Mouse (Mus musculus) lung, embryonic 15.5 days (tissue): ENCODE results near the gene Dab2ip. TPM values are rescaled to one million over a fixed set of nuclear protein-coding genes. Genes with fewer than 3 reads are reported as not detected.

Experiments used
- ATAC-seq: fragments of 200-750 bp; cut with Nextera tagmentation; 2 replicates; pipeline ENCODE4 v1.8.0; 2017; ENCODE audit warnings: moderate number of reproducible peaks, borderline replicate concordance; ENCODE audit not compliant: low FRiP score, low TSS enrichment; ENCODE audit errors: extremely low read depth
- H3K27ac ChIP-seq: fragments of 300-500 bp; sonication (generic); 2 replicates; pipeline ENCODE4 v1.5.1; 2015; ENCODE audit warnings: moderate library complexity, mild to moderate bottlenecking, inconsistent platforms
- H3K27me3 ChIP-seq: fragments of 300-500 bp; sonication (generic); 2 replicates; pipeline ENCODE4 v1.6.1; 2015; ENCODE audit warnings: inconsistent platforms
- H3K36me3 ChIP-seq: fragments of 300-500 bp; sonication (generic); 2 replicates; pipeline ENCODE4 v1.6.1; 2015; ENCODE audit warnings: inconsistent platforms
- H3K4me1 ChIP-seq: fragments of 300-500 bp; sonication (generic); 2 replicates; pipeline ENCODE4 v1.6.1; 2015; ENCODE audit warnings: inconsistent platforms
- H3K4me2 ChIP-seq: fragments of 300-500 bp; sonication (generic); 2 replicates; pipeline ENCODE4 v1.6.1; 2015; ENCODE audit warnings: inconsistent platforms, mild to moderate bottlenecking, moderate library complexity
- H3K4me3 ChIP-seq: fragments of 300-500 bp; sonication (generic); 2 replicates; pipeline ENCODE4 v1.5.1; 2015; ENCODE audit warnings: mild to moderate bottlenecking, inconsistent platforms
- H3K9ac ChIP-seq: fragments of 300-500 bp; sonication (generic); 2 replicates; pipeline ENCODE4 v1.6.1; 2015; ENCODE audit warnings: inconsistent platforms
- H3K9me3 ChIP-seq: fragments of 300-500 bp; sonication (generic); 2 replicates; pipeline ENCODE4 v1.6.1; 2016; ENCODE audit warnings: inconsistent platforms
- WGBS: fragments of 180-500 bp; shearing (Covaris S2); methylation state at CpG from one replicate; pipeline ENCODE4 v1.1.7; 2015; 5-methylcytosine and 5-hydroxymethylcytosine counted together
- polyA plus RNA-seq: library from polyadenylated mRNA; unstranded; fragments of >200 nt; fragmentation: Nextera tagmentation; extraction: Ambion mirVana; gene quantifications from 2 replicates; pipeline ENCODE4 v1.2.1, GENCODE M21; 2015

The Dab2ip gene
- 54.2 and 60.2 TPM in 2 replicates for polyA plus RNA-seq

GRCm38 (mm10) chr2:35557911-35558825 lies at the start of gene Dab2ip:
TSS of gene Dab2ip (plus strand) at chr2:35558266.
- H3K4me1 ChIP-seq: peaks cover 12% of the 10 kb centered on the region

GRCm38 (mm10) chr2:35508597-35509342 lies 49.3 kb upstream of the Dab2ip start:
- Histone ChIP-seq H3K4me1 (peaks cover 53% of the 10 kb centered on the region), H3K27me3 (no peaks in the 10 kb centered on the region), H3K9me3 (no peaks in the 10 kb centered on the region), H3K4me2 (no peak overlapping the region), H3K4me3 (no peak overlapping the region), H3K27ac (peak overlapping the region; percentile 66), H3K9ac (no peak overlapping the region), H3K36me3 (no peaks in the 10 kb centered on the region)
- no peak for ATAC-seq
- 27% methylated on average over 10 of the region's 10 CpGs for WGBS

More at GRCm38 (mm10) chr2:35557911-35558825, at the start of gene Dab2ip:
- Histone ChIP-seq H3K9ac (no peak within 1 kb of the TSS), H3K27ac (0 out of 2 replicates have a peak within 1 kb of the TSS, but pooled peaks have one; percentile 9), H3K4me3 (no peak within 1 kb of the TSS), H3K9me3 (no peaks in the 10 kb centered on the region), H3K36me3 (no peaks in the 10 kb centered on the region), H3K4me2 (no peak within 1 kb of the TSS), H3K27me3 (no peaks in the 10 kb centered on the region)
- 59% methylated on average over 29 of the region's 29 CpGs for WGBS
- no peak for ATAC-seq

DNA sequence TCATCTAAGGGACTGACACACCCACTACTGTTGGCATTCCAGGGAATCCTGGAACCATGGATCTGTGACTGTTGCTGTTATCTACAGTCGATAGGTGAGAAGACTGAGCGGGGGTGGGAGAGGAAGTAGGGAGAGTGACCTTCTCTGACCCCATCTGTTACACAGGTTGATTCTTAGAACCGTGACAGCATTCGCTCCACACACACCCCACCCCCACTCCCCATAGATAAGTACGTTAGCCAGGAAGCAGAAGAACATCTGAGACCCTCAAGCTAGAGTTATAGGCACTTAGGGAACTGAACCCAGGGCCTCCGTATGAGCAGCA lies 48.8 kb upstream of the Dab2ip start:
- WGBS: 29% methylated on average over 6 of the region's 6 CpGs

DNA sequence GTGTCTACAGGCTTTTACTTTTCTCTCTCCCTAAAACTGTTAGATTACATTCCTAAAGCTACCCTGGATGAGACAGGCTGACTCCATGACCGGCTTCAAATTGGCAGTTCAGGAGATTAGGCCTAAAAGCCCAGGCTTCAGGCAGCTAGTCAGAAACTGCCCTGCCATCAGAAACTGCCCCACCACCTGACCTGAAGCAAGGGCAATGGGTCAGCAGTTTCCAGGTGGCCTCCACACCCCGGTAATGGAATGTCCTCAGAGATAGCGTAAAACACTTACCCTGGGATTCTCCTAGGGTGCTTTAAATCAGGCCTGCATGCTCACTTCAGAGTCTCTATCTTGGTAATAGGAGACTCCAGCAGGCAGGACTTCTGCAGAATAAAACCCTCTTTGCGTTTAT lies 48.2 kb upstream of the Dab2ip start:
- H3K36me3 ChIP-seq: no peaks in the 10 kb centered on the region
- H3K27me3 ChIP-seq: no peaks in the 10 kb centered on the region
- peaks cover 56% of the 10 kb centered on the region for H3K4me1 ChIP-seq
- no peak overlapping the region for H3K27ac ChIP-seq
- no peak overlapping the region for H3K9ac ChIP-seq
- ATAC-seq: no peak
- H3K9me3 ChIP-seq: no peaks in the 10 kb centered on the region
- H3K4me2 ChIP-seq: no peak overlapping the region
- no peak overlapping the region for H3K4me3 ChIP-seq
- WGBS: 48% methylated on average over 4 of the region's 4 CpGs

More for the DNA sequence above, 48.8 kb upstream of the Dab2ip start:
- Histone ChIP-seq H3K36me3 (no peaks in the 10 kb centered on the region), H3K4me1 (peaks cover 53% of the 10 kb centered on the region), H3K9ac (no peak overlapping the region), H3K27ac (peak overlapping the region; percentile 66), H3K27me3 (no peaks in the 10 kb centered on the region), H3K9me3 (no peaks in the 10 kb centered on the region), H3K4me3 (no peak overlapping the region), H3K4me2 (no peak overlapping the region)
- no peak for ATAC-seq

GRCm38 (mm10) chr2:35510920-35511319 lies 47.1 kb upstream of the Dab2ip start:
- Histone ChIP-seq H3K4me2 (no peak overlapping the region), H3K9ac (no peak overlapping the region), H3K4me3 (no peak overlapping the region), H3K27me3 (no peaks in the 10 kb centered on the region), H3K9me3 (no peaks in the 10 kb centered on the region), H3K27ac (no peak overlapping the region), H3K36me3 (no peaks in the 10 kb centered on the region), H3K4me1 (peaks cover 57% of the 10 kb centered on the region)
- ATAC-seq: no peak
- WGBS: 38% methylated on average over 1 of the region's 1 CpGs

- Histone ChIP-seq H3K27me3 (no peaks in the 10 kb centered on the region), H3K36me3 (no peaks in the 10 kb centered on the region), H3K27ac (no peak overlapping the region), H3K9ac (no peak overlapping the region), H3K9me3 (no peaks in the 10 kb centered on the region), H3K4me3 (no peak overlapping the region), H3K4me1 (peaks cover 46% of the 10 kb centered on the region), H3K4me2 (no peak overlapping the region)
- WGBS: 93% methylated on average over 4 of the region's 4 CpGs
- ATAC-seq: no peak
Observed at GRCm38 (mm10) chr2:35512226-35512625, 45.8 kb upstream of the Dab2ip start.

DNA sequence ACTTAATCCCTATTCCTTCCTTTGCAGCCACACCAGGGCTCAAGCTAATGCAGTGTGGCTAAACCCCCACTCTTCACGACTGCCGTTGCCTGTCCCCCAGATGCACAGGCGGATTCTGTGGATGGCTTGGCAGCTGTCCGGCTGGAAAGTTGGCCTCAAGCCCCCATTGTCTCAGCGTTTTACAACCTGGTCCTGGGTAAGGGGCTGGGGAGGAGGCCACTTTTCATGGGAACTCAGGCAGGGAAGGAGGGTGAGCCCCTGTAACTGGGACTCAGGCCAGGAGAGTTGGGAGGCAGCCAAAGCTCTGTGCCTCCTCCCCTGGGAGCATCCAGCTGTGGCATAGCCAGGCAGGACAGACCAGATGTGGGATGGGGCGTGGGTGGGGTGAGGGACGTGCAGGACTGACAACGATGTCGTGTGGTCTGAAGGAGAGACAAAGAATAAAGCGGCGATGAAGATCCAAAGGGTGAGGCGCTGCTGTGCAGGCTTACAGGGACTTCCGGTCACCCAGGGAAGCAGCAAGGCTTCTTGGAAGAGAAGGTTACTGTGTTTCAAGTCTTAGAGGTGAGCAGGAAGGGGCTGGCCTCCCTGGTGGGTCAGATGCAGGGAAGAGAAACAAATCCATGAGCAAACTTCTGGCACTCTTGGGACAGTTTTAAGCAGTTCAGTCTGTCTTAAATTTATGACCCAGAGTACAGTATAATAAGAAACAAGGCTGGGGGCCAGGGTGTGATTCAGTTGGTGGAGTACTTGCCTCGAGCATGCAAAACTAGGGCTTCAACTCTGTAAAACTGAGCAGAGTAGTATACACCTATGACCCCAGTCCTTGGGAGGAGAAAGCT lies 43.8 kb upstream of the Dab2ip start:
- no peaks in the 10 kb centered on the region for H3K36me3 ChIP-seq
- no peaks in the 10 kb centered on the region for H3K9me3 ChIP-seq
- no peaks in the 10 kb centered on the region for H3K27me3 ChIP-seq
- WGBS: 25% methylated on average over 14 of the region's 14 CpGs
- peak overlapping the region; percentile 88 for H3K27ac ChIP-seq
- H3K4me1 ChIP-seq: peaks cover 32% of the 10 kb centered on the region
- no peak overlapping the region for H3K9ac ChIP-seq
- ATAC-seq: peak; percentile 91
- H3K4me3 ChIP-seq: no peak overlapping the region
- H3K4me2 ChIP-seq: peak overlapping the region; percentile 33

DNA sequence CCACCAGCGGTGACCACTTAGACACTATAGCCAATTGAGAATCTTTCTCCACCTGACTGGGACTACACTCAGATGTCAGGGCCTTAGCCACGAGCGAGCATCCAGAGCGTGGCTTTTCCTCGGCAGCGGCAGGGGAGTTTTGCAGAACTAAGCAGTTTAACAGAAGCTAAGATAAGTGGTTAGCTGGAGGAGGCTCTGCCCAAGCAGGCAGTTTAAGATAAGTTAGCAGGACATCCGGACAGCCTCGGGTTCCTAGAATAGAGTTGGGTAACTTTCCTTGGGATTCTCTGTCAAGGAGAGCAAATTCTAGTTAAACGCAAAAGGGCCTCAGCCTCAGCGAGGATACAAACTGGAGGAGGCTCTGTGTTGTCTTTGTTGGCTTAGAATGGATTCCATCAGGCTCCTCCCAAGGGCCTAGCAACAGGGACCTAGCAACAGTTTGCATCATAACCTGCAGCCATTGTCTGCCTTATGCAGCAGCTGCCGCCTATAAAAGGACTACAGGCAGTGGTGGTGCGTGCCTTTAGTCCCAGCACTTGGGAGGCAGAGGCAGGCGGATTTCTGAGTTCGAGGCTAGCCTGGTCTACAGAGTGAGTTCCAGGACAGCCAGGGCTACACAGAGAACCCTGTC lies 31.3 kb upstream of the Dab2ip start:
- no peak overlapping the region for H3K27ac ChIP-seq
- no peak overlapping the region for H3K4me2 ChIP-seq
- H3K27me3 ChIP-seq: no peaks in the 10 kb centered on the region
- WGBS: 88% methylated on average over 14 of the region's 14 CpGs
- no peak overlapping the region for H3K9ac ChIP-seq
- ATAC-seq: no peak
- H3K36me3 ChIP-seq: no peaks in the 10 kb centered on the region
- H3K4me1 ChIP-seq: no peaks in the 10 kb centered on the region
- H3K4me3 ChIP-seq: no peak overlapping the region
- H3K9me3 ChIP-seq: no peaks in the 10 kb centered on the region

DNA sequence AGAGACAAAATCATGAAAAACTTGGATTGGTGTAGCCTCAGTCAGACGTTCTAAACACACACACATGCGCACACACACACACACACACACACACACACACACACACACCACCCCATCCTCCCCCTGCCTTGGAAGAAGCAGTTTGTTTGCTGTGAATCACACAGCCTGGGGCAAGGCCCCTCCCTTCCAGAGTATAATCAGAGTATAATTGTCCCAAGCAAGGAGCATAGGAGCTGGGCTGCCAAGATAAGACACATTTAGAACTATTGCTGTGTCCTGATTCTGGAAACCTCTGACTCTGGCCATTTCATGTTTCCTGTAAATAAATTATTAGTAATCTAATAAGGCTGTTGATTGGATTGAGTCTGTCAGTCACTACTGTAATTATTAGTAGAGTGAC lies 29.0 kb upstream of the Dab2ip start:
- Histone ChIP-seq H3K36me3 (no peaks in the 10 kb centered on the region), H3K27me3 (no peaks in the 10 kb centered on the region), H3K4me2 (no peak overlapping the region), H3K4me1 (no peaks in the 10 kb centered on the region), H3K9ac (no peak overlapping the region), H3K4me3 (no peak overlapping the region), H3K9me3 (no peaks in the 10 kb centered on the region), H3K27ac (no peak overlapping the region)
- ATAC-seq: no peak
- 75% methylated on average over 2 of the region's 2 CpGs for WGBS

DNA sequence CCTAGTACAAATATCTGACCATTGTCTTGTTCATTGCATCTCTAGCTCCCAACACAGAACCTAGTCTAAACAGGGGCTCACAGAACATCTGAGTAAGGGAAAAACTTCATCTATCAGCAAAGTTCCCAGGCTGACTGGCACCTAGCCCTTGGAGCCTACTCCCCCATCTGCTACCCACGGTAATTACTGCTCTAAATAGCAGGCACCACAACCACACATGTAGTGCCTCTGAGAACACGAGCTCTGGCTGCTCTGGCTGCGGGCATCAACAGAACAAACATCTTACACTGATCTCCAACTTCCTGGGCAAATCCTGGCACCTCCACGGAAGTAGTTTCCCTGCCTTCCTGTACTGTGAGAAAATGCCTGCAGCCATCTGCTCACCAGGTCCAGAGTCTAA lies 28.2 kb upstream of the Dab2ip start:
- ATAC-seq: no peak
- no peak overlapping the region for H3K27ac ChIP-seq
- no peaks in the 10 kb centered on the region for H3K36me3 ChIP-seq
- no peaks in the 10 kb centered on the region for H3K9me3 ChIP-seq
- no peak overlapping the region for H3K9ac ChIP-seq
- WGBS: 59% methylated on average over 4 of the region's 4 CpGs
- no peak overlapping the region for H3K4me2 ChIP-seq
- no peaks in the 10 kb centered on the region for H3K4me1 ChIP-seq
- H3K4me3 ChIP-seq: no peak overlapping the region
- no peaks in the 10 kb centered on the region for H3K27me3 ChIP-seq

DNA sequence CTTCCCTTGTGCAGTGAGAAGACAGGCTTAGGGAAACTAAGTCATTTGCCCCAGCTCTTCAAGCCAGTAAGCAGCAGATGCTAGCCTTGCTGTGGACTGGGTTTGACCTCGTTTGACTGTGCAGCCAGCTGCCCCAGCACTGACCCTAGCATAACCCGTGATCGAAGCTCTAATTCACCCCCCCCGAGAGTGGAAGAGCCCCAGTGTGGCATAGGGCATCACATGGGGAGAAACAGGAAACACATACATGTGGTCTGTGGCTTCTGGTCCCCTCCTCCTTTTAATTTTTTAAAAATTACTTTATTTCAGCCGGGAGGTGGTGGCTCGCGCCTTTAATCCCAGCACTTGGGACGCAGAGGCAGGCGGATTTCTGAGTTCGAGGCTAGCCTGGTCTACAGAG lies 27.3 kb upstream of the Dab2ip start:
- 83% methylated on average over 10 of the region's 10 CpGs for whole genome bisulfite sequencing
- Histone ChIP-seq H3K4me3 (no peak overlapping the region), H3K27me3 (no peaks in the 10 kb centered on the region), H3K9me3 (no peaks in the 10 kb centered on the region), H3K36me3 (no peaks in the 10 kb centered on the region), H3K9ac (no peak overlapping the region), H3K27ac (no peak overlapping the region), H3K4me2 (no peak overlapping the region), H3K4me1 (no peaks in the 10 kb centered on the region)
- no peak for ATAC-seq
